12 mouse cellular contexts compared by ENCODE assay signal in genomic region chr1:90076291-90076690, GRCm38 (mm10).
"Had no signal": no experiment of that assay in that cellular context is flagged by ENCODE, and none has a peak within 500 bp of the region (broad histone marks: within the 10 kb centered on the region; RNA-seq: fewer than 3 reads in every experiment).

No protein-coding gene starts in this region.

- DNase-seq: liver, postnatal 0 days; lung, adult 2 months; lung, postnatal 14 days; lung, postnatal 36 days; retina, postnatal 1 day; right cerebral cortex, adult 18-20 months; right cerebral cortex, postnatal 25 days; right cerebral cortex, postnatal 4 days; spleen, adult 18-20 months; thymus, adult 18-20 months; thymus, postnatal 14 days; thymus, postnatal 36 days had no signal
